Mouse (Mus musculus) hindbrain, embryonic 16.5 days (tissue): ENCODE results near the gene Ece1. TPM values are rescaled to one million over a fixed set of nuclear protein-coding genes. Genes with fewer than 3 reads are reported as not detected.

Source experiments
- ATAC-seq: fragments of 200-750 bp; cut with Nextera tagmentation; 2 replicates; pipeline ENCODE4 v1.8.0; 2017; ENCODE audit warnings: moderate TSS enrichment, moderate library complexity
- H3K27ac ChIP-seq: fragments of 300-500 bp; sonication (generic); 2 replicates; pipeline ENCODE4 v1.5.1; 2014; ENCODE audit warnings: low read depth, mild to moderate bottlenecking, control low read depth, low read length, moderate library complexity
- H3K27me3 ChIP-seq: fragments of 300-500 bp; sonication (generic); replicated peaks from 2 replicates; pipeline ENCODE4 v1.6.1; 2014; ENCODE audit warnings: low read length; ENCODE audit not compliant: control insufficient read depth, insufficient read depth
- H3K36me3 ChIP-seq: fragments of 300-500 bp; sonication (generic); 2 replicates; pipeline ENCODE4 v1.6.1; 2014; ENCODE audit warnings: mild to moderate bottlenecking, low read length, moderate library complexity, mixed read lengths; ENCODE audit not compliant: control insufficient read depth, insufficient read depth
- H3K4me1 ChIP-seq: fragments of 300-500 bp; sonication (generic); 2 replicates; pipeline ENCODE4 v1.6.1; 2014; ENCODE audit warnings: low read depth, low read length; ENCODE audit not compliant: control insufficient read depth, insufficient read depth
- H3K4me2 ChIP-seq: fragments of 300-500 bp; sonication (generic); 2 replicates; pipeline ENCODE4 v1.6.1; 2014; ENCODE audit warnings: mild to moderate bottlenecking, low read length, control low read depth, moderate library complexity
- H3K4me3 ChIP-seq: fragments of 300-500 bp; sonication (generic); 2 replicates; pipeline ENCODE4 v1.5.1; 2014; ENCODE audit warnings: mild to moderate bottlenecking, low read length, control low read depth, moderate library complexity
- H3K9ac ChIP-seq: fragments of 300-500 bp; sonication (generic); 2 replicates; pipeline ENCODE4 v1.6.1; 2014; ENCODE audit warnings: low read depth, mild to moderate bottlenecking, control low read depth, low read length, moderate library complexity
- H3K9me3 ChIP-seq: fragments of 300-500 bp; sonication (generic); 2 replicates; pipeline ENCODE4 v1.6.1; 2014; ENCODE audit warnings: mild to moderate bottlenecking, low read length, moderate library complexity; ENCODE audit not compliant: control insufficient read depth
- WGBS: fragments of 180-500 bp; shearing (Covaris S2); extraction: QIAGEN DNeasy Blood & Tissue Kit; methylation state at CpG from one replicate; pipeline ENCODE4 v1.1.7; 2014; 5-methylcytosine and 5-hydroxymethylcytosine counted together
- polyA plus RNA-seq: library from polyadenylated mRNA; unstranded; fragments of >200 nt; fragmentation: Nextera tagmentation; extraction: Ambion mirVana; gene quantifications from 2 replicates; pipeline ENCODE4 v1.2.1, GENCODE M21; 2015

The Ece1 gene
- polyA plus RNA-seq, 1 experiment from 2014 or later, result 18.5 TPM

- no peak for ATAC-seq
- H3K9me3 ChIP-seq, result no peaks in the 10 kb centered on the region
- peaks cover 20% of the 10 kb centered on the region for H3K4me1 ChIP-seq
- H3K4me2 ChIP-seq, result no peak overlapping the region
- no peaks in the 10 kb centered on the region for H3K36me3 ChIP-seq
- 87% methylated on average over 7 of the region's 7 CpGs for WGBS
- no peak overlapping the region for H3K27ac ChIP-seq
- H3K9ac ChIP-seq, result no peak overlapping the region
- no peaks in the 10 kb centered on the region for H3K27me3 ChIP-seq
- H3K4me3 ChIP-seq, result no peak overlapping the region
Measured at GRCm38 (mm10) chr4:137898490-137898889, 36.5 kb downstream of the Ece1 start.

GRCm38 (mm10) chr4:137902268-137902667 lies 40.2 kb downstream of the Ece1 start:
- 60% methylated on average over 13 of the region's 13 CpGs for WGBS
- no peak for ATAC-seq
- no peak overlapping the region for H3K9ac ChIP-seq
- no peak overlapping the region for H3K4me2 ChIP-seq
- no peaks in the 10 kb centered on the region for H3K27me3 ChIP-seq
- H3K4me1 ChIP-seq, result peaks cover 16% of the 10 kb centered on the region
- no peaks in the 10 kb centered on the region for H3K36me3 ChIP-seq
- no peak overlapping the region for H3K4me3 ChIP-seq
- no peaks in the 10 kb centered on the region for H3K9me3 ChIP-seq
- no peak overlapping the region for H3K27ac ChIP-seq

- Histone ChIP-seq H3K9ac (no peak overlapping the region), H3K27me3 (no peaks in the 10 kb centered on the region), H3K9me3 (no peaks in the 10 kb centered on the region), H3K4me3 (no peak overlapping the region), H3K4me2 (no peak overlapping the region), H3K27ac (no peak overlapping the region), H3K4me1 (peaks cover 10% of the 10 kb centered on the region), H3K36me3 (no peaks in the 10 kb centered on the region)
- no peak for ATAC-seq
- WGBS, result 40% methylated on average over 7 of the region's 7 CpGs
Measured at GRCm38 (mm10) chr4:137902873-137903272, 40.8 kb downstream of the Ece1 start.

- Histone ChIP-seq H3K36me3 (no peaks in the 10 kb centered on the region), H3K27ac (no peak overlapping the region), H3K27me3 (no peaks in the 10 kb centered on the region), H3K9ac (no peak overlapping the region), H3K4me2 (no peak overlapping the region), H3K4me3 (no peak overlapping the region), H3K9me3 (no peaks in the 10 kb centered on the region), H3K4me1 (peaks cover 8% of the 10 kb centered on the region; the same call in 1 of the 2 replicates)
- WGBS, result 60% methylated on average over 13 of the region's 13 CpGs
- no peak for ATAC-seq
Measured at GRCm38 (mm10) chr4:137904956-137905551, 43.0 kb downstream of the Ece1 start.

- Histone ChIP-seq H3K27ac (no peak overlapping the region), H3K4me2 (no peak overlapping the region), H3K4me1 (peaks cover 7% of the 10 kb centered on the region), H3K9ac (no peak overlapping the region), H3K27me3 (no peaks in the 10 kb centered on the region), H3K4me3 (no peak overlapping the region), H3K36me3 (no peaks in the 10 kb centered on the region), H3K9me3 (no peaks in the 10 kb centered on the region)
- no peak for ATAC-seq
- WGBS, result 50% methylated on average over 13 of the region's 13 CpGs
Measured at GRCm38 (mm10) chr4:137907979-137908378, 45.9 kb downstream of the Ece1 start.

- no peak overlapping the region for H3K9ac ChIP-seq
- no peaks in the 10 kb centered on the region for H3K9me3 ChIP-seq
- no peak for ATAC-seq
- no peaks in the 10 kb centered on the region for H3K36me3 ChIP-seq
- no peak overlapping the region for H3K27ac ChIP-seq
- no peak overlapping the region for H3K4me2 ChIP-seq
- peaks cover 12% of the 10 kb centered on the region for H3K4me1 ChIP-seq
- 93% methylated on average over 7 of the region's 7 CpGs for WGBS
- H3K27me3 ChIP-seq, result no peaks in the 10 kb centered on the region
- H3K4me3 ChIP-seq, result no peak overlapping the region
Measured at GRCm38 (mm10) chr4:137908489-137908888, 46.5 kb downstream of the Ece1 start.

GRCm38 (mm10) chr4:137908915-137909314 lies 46.9 kb downstream of the Ece1 start:
- Histone ChIP-seq H3K27ac (no peak overlapping the region), H3K4me1 (peaks cover 14% of the 10 kb centered on the region), H3K4me2 (no peak overlapping the region), H3K36me3 (no peaks in the 10 kb centered on the region), H3K9me3 (no peaks in the 10 kb centered on the region), H3K4me3 (no peak overlapping the region), H3K27me3 (no peaks in the 10 kb centered on the region), H3K9ac (no peak overlapping the region)
- 87% methylated on average over 4 of the region's 4 CpGs for WGBS
- ATAC-seq, result no peak

- Histone ChIP-seq H3K27me3 (no peaks in the 10 kb centered on the region), H3K4me1 (peaks cover 20% of the 10 kb centered on the region), H3K27ac (no peak overlapping the region), H3K9me3 (no peaks in the 10 kb centered on the region), H3K9ac (no peak overlapping the region), H3K4me3 (no peak overlapping the region), H3K4me2 (no peak overlapping the region), H3K36me3 (no peaks in the 10 kb centered on the region)
- 64% methylated on average over 4 of the region's 4 CpGs for WGBS
- ATAC-seq, result no peak
Measured at GRCm38 (mm10) chr4:137909471-137909870, 47.4 kb downstream of the Ece1 start.

GRCm38 (mm10) chr4:137910382-137911009 lies 48.5 kb downstream of the Ece1 start:
- 96% methylated on average over 5 of the region's 5 CpGs for WGBS
- H3K9ac ChIP-seq, result no peak overlapping the region
- peaks cover 15% of the 10 kb centered on the region for H3K4me1 ChIP-seq
- ATAC-seq, result no peak
- no peak overlapping the region for H3K27ac ChIP-seq
- H3K4me3 ChIP-seq, result no peak overlapping the region
- no peaks in the 10 kb centered on the region for H3K27me3 ChIP-seq
- no peaks in the 10 kb centered on the region for H3K36me3 ChIP-seq
- no peaks in the 10 kb centered on the region for H3K9me3 ChIP-seq
- no peak overlapping the region for H3K4me2 ChIP-seq
